Mouse (Mus musculus) NIH3T3 (cell line): Measurements from ENCODE around the gene Zfp128.
"Not testable (repeated sequence)": the region's sequence is repeated elsewhere in the genome, so short reads cannot be mapped to it uniquely, and the experiment has no call there.

Experiments used
- DNase-seq: peaks from one replicate; pipeline ENCODE4 v3.0.0-alpha.2; 2012; ENCODE audit warnings: low read depth

Gene Zfp128

GRCm38 (mm10) chr7:12880911-12881660 lies at the start of gene Zfp128:
Zfp128 (plus strand) TSS chr7:12881177.
- peak; percentile 96 for DNase-seq

DNA sequence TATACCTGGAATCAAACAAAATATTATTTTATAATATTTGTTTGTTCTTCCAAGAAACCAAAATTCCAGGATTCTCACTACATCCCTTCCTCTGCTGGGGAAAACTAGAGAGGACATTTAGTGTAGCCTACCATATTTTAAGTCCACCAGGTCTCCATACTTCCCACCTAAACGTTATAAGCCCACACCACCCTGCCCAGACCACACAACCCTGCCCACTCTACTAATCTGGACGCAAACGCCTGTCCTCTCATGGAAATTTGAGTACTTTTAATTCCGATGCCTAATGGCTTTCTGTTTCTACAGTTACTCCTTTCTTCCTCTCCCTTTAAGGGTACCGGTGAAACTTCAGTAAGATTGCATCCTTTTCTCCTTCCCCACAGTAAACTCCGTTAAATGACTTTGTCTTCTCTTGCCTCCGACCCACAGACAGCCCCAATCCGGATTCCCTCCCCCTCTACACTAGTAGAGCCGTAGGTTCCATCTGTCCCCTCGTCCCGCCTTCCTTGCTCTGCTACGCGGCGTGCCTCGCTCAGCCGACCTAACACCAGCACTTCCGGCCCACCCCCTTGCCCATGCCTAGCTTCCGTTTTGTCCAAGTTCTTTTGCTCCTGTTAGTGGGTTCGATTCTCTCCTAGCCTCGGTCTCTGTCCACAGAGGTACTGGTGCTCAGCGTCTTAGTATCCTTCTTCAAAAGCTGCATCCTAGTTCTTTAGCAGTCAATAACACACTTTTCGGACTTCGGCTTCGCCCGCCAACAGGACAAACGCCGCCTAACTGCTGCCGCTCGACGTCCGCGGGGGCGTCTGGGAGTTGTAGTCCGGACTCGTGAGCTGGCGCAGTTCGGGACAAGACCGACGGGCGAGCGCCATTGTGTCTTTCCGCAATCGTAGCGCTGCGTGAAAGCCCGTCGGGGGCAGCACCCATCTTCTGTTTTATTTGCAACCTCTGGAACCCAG lies 46.5 kb upstream of the Zfp128 start, which contains the start of gene Zfp110:
Gene Zfp110 (plus strand): TSS at position 600 of the 959 bp plus-strand sequence.
- peak; percentile 94 for DNase-seq

- DNase-seq: peak; percentile 76
Measured at GRCm38 (mm10) chr7:12835193-12835671, 45.7 kb upstream of the Zfp128 start.

DNA sequence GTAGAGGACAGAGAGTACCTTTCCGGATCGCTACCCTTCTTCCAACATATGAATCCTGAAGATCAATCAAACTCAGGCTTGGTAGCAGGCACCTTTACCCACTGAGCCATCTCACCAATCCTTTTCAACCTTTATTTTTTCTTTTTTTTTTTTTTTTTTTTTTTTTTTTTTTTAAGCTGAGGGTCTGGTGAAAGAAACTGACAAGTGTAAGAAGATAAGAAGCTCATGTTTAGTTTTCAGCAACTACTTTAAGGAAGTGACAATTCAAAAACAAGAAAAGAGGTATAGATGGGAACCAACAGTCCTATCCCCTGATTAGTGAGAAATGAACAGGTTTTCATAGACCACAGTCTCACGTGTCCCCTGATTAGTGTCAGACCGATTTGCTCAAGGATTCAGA lies 45.2 kb upstream of the Zfp128 start:
- no peak for DNase-seq

GRCm38 (mm10) chr7:12874301-12874700 lies 6.7 kb upstream of the Zfp128 start:
- DNase-seq: peak; percentile 73

DNA sequence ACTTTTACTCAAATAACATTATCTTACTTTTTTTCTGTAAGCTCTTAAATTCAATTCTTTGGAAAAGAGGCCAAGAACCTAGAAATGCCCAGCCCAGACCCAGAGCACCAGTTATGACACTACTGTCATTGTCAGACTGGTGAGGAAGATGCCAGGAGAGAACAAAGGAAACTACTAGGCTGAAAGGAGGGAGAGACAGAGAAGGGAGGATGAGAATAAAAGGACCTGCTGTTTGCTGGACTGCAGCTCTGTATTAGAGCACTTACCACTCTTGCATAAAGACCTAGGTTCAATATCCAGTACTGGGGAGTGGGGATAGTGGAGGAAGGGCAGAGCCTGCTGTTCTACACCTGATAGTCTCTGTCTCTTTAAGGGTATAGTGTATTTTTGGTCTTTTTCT lies 941 bp upstream of the Zfp128 start:
- DNase-seq: no peak

GRCm38 (mm10) chr7:12880497-12880896 lies 480 bp upstream of the Zfp128 start:
- not testable (repeated sequence) for DNase-seq

DNA sequence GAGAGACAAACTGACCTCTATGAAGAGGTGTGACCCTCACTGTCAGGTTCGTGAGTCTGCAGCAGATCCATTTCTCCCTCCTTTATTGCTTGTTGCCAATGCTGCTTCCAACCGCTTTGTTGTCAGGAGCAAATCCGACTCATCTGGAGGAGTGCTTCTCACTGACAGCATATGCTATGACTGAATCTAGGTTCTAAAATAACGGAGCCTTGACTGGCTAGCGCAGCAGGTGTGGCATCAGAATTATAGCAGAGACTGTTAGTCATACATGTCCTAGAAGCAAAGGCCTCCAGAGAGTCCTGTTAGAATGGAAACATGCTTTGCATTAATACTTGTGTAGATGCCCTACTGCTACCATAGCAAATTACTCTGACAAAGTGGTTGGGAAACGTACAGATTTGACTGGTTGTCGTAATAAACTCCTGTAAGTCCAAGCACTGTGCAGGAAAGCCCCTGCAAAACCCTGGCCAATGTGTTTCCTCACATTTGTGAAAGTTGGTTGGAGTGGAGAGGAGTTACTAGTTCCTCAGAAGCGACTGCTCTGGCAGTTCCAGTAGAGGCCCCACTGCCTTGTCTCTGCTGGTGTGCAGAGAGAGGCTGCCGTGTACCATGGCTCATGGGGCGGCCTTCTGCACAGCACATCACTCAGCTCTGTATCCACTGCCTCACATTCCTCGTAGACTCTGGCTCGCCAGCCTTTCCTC lies 5.7 kb downstream of the Zfp128 start:
- DNase-seq: no peak

DNA sequence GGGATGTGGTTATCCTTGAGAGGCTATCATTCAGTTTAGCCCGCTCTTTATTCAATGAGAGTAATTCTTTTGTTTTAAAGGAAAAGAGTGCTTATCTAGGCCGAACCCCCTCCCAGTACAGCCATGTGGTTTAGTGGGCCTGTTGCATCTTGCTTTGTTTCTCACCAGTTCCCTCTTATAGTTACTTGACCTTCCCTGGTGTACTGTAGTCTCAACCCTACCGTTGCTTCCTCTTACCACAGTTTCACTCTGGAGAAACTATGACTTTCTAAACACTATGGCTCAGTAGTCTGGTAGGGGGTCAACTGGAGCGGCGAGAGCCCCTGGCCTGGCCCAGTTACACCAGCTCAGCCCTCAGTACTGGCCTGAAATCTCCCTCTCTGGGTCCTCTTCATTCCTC lies 6.6 kb downstream of the Zfp128 start:
- DNase-seq: no peak

DNA sequence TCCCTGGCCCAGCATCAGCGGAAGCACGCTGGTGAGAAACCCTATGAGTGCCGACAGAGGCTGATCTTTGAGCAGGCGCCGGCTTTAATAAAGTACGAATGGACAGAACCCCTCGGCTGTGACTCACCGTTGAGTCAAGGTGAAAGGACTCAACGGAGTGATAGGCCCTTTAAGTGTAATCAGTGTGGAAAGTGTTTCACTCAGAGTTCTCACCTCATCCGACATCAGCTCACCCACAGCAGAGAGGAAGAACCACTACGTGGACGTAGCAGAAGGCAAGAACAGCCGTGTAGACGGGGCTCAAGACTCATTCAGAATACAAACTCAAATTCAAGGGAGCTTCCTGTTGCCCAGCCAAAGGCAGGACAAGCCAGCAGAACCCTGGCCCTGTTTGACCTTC lies 10.0 kb downstream of the Zfp128 start:
- no peak for DNase-seq

DNA sequence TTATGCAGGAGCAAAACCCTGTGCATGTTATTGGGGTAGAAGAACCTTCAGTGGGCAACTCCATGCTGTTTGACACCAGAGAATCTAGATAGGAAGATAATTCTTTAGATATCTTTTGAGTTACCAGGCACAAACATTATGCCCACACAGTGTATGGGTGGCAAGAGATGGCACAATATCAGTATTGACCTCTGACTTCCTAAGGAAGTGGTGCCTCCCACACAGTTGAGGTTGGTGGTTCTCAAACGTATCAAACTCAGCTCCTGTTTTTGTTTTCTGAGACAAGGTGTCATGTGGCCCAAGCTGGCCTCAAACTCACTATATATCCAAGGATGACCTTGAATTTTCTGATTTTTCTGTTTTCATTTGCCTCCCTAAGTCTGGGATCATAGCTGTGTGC lies 10.4 kb downstream of the Zfp128 start:
- DNase-seq: no peak

DNA sequence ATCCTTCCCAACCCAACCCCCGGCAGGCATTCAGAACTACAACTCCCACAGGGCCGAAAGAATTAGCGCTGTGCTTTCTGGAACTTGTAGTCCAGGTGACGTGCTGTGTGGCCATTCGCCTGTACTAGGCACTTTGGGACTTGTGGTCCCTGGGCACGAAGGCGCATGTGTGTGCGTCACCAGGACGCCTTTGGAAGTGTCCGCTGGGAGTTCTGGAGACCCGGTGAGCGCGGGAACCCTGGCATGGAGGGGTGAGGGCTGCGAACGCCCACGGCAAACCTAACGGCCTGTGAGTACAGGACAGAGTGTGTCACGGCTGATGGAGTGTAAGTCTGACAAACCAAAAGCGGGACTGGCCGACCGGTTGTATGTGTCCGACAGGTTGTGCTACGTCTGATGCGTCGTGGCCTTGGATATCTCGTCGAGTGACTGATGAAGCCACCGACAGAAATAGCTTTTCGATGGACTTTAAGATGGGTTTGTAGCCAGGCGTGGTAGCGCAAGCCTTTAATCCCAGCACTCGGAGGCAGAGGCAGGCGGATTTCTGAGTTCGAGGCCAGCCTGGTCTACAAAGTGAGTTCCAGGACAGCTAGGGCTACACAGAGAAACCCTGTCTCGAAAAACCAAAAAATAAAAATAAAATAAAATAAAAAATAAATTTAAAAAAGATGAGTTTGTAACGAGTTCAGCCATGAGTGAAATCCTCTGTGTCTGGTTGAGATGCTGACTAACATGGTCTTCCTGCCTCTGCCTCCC lies 16.9 kb downstream of the Zfp128 start, which contains the start of gene Zscan22:
Gene Zscan22 (plus strand): TSS at position 161 of the 756 bp plus-strand sequence.
- peak; percentile 95 for DNase-seq

GRCm38 (mm10) chr7:12901517-12901916 lies 20.5 kb downstream of the Zfp128 start:
- no peak for DNase-seq

DNA sequence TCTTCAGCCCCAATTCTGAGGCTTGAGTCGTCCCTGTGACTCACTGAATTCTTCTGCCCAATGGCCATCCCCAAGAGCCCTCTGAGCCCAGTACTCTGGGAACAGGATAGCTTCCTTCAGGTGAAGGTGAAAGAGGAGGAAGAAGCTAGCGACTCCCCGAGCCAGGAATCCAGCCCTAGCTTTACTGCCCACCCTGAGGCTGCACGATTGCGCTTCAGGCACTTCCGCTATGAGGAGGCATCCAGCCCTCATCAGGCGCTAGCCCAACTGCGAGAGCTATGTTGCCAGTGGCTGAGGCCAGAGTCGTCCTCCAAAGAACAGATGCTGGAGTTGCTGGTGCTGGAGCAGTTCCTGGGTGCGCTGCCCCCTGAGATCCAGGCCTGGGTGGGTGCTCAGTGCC lies 22.6 kb downstream of the Zfp128 start:
- DNase-seq: peak; percentile 55

- DNase-seq: peak; percentile 56
Measured at GRCm38 (mm10) chr7:12905146-12905545, 24.2 kb downstream of the Zfp128 start.

DNA sequence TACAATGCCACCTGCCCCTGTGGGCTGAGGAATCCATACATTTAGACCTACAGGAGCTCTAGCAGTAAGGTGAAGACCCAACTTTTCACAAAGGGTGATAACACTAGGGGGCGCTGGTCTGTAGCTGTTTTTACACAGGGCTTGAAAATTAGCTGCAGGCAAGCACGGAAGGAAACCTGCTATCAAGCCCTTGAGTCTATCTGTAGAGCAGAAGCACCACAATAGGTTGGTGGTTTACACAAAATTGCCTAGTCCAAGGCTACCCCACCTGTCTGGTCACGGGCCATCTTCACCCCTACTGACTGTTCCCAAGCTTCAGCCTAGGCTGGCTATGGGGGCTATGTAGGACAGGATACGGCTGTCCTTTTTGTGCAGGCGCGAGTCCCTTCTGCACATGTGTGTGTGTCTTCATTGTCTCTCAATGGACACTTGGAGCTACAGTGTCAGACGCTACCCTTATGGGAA lies 28.6 kb downstream of the Zfp128 start:
- peak; percentile 37 for DNase-seq

GRCm38 (mm10) chr7:12910181-12910668 lies 29.2 kb downstream of the Zfp128 start:
- DNase-seq: no peak

DNA sequence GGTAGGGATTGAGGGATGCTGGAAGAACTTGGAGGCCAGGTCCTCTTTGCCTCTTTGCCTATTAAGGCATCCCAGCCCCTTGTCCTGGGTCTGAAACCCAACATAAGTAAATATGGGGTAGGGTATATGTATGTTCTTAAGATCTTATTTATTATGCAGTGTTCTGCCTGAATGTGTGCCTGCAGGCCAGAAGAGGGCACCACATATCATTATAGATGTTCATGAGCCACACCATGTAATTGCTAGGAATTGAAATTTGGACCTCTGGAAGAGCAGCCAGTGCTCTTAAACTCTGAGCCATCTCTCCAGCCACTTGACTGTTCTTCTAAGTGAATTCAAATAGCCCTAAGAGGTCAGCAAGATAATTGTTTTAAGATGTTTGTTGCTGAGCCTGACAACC lies 32.6 kb downstream of the Zfp128 start:
- DNase-seq: peak; percentile 66

DNA sequence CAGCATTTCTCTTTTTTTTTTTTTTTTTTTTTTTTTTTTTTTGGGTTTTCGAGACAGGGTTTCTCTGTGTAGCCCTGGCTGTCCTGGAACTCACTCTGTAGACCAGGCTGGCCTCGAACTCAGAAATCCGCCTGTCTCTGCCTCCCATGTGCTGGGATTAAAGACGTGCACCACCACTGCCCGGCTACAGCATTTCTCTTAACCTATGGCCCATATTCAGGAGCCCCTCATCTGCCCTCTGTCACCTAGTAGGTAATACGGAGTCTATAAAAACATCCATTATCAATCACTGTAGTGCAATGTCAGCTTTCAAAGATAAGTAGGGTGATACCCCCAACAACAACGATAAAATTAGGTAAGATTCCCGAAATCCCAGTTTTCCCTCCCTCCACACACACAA lies 39.5 kb downstream of the Zfp128 start:
- DNase-seq: not testable (repeated sequence)

DNA sequence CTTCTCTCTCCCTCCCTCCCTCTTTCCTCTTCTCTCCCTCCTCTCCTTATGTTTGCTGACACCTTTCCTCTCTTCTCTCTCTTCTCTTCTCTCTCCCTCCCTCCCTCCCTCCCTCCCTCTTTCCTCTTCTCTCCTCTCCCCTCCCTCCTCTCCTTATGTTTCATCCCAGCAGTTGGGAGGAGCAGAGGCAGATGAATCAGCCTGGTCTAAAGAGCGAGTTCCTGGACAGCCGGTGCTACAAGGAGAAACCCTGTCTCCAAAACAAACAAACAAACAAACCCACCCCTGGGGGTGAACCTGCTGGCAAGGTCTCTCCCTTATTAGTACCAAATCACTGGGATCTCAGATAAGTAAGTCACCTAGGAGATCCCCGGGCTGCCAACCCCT lies 40.3 kb downstream of the Zfp128 start:
- no peak for DNase-seq
